Mouse (Mus musculus): ENCODE results near the gene Specc1.

Specc1 gene

GRCm38 (mm10) chr11:62051487-62051886 is 94.9 kb downstream of the Specc1 start:
- no peak for DNase-seq

- DNase-seq, result no peak
Observed at GRCm38 (mm10) chr11:62053928-62054327, 97.4 kb downstream of the Specc1 start.

GRCm38 (mm10) chr11:62064565-62064964 is 108.0 kb downstream of the Specc1 start:
- no peak for DNase-seq

GRCm38 (mm10) chr11:62065655-62066054 is 109.1 kb downstream of the Specc1 start:
- no peak for DNase-seq

DNA sequence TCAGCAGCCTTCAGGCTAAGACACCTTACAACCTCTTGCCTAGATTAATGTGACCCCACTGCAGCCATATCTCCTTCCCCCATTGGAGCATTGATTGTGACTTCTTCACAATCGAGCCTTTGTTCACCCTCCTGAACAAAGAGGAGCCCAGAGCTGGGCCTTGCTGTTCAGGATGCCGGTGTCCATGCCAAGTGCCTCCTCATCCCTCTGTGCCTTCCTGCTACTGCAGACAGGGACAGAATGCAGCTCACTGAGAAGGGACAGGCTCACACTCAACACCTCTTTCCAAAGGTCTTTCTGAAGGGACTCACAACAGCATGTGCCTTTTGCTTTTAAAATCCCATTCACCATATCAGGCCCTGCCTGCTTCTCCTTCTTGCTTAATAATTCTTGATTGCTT is 113.0 kb downstream of the Specc1 start:
- DNase-seq, result no peak

- DNase-seq, result no peak
Observed at GRCm38 (mm10) chr11:62070206-62070605, 113.6 kb downstream of the Specc1 start.

- DNase-seq, result no peak
Observed at GRCm38 (mm10) chr11:62072406-62072805, 115.8 kb downstream of the Specc1 start.

DNA sequence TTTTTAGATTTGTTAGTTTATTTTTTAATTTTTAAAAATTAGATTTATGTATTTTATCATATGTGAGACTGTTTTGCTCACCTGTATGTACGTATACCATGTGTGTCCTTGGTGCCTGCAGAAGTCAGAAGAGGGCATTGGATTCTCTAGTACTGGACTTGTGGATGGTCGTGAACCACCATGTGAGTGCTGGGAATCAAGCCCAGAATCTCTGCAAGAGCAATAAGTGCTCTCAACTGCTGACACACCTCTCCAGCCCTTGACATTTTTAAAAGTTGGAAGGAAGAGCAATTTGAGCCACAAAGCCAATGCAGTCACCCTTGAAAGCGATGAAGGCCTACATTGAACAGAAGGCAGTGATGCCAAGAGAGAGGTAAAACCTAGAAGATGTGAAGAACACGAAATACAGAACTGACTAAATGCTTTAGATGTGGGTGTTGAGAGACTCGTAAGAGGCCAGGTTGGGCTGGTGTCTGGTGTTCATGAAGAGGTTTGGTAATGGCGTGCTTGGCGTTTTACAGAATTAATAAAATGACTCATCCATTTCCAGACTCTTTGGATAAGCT is 117.1 kb downstream of the Specc1 start:
- DNase-seq, result no peak

DNA sequence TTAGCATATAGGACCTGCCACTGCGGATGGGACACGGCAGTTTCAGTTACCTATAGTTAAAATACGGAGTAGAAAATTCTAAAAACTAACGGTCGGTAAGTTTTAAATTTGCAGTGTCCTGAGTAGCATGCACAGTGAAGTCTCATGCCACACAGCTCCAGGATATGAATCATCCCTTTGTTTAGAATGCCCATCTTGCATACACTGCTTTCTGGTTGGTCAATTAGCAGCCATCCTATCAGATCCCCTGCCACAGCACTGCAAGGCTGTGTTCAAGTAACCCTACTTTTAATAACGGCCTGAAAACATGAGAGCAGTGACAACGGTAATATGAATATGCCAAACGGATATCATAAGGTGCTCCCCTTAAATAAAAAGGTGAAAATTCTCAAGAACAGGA is 118.0 kb downstream of the Specc1 start:
- no peak for DNase-seq

GRCm38 (mm10) chr11:62075071-62075470 is 118.5 kb downstream of the Specc1 start:
- DNase-seq, result no peak

DNA sequence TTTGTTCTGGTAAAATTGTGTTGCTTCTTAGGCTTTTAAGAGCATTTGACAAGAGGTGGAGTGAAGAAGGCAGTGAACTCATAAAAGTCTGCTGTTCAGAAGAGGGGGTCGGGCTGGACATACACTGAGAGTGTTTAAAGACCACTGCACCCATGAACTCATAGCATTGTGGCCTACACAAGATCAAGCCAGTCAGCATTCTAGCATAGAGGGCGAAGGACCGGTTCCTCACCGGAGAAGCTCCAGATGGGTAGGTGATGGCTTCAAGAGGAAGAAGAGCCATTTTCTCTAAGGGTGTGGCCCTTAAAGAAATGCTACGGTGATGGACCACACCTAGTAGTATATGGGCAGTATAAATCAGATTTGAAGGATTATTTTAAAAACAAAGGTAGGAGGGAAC is 119.0 kb downstream of the Specc1 start:
- DNase-seq, result no peak

- DNase-seq, result peak; percentile 82
Observed at GRCm38 (mm10) chr11:62076345-62077156, 120.0 kb downstream of the Specc1 start.

GRCm38 (mm10) chr11:62077157-62077865 is 120.7 kb downstream of the Specc1 start:
- no peak for DNase-seq

- DNase-seq, result no peak
Observed at GRCm38 (mm10) chr11:62078371-62078770, 121.8 kb downstream of the Specc1 start.

DNA sequence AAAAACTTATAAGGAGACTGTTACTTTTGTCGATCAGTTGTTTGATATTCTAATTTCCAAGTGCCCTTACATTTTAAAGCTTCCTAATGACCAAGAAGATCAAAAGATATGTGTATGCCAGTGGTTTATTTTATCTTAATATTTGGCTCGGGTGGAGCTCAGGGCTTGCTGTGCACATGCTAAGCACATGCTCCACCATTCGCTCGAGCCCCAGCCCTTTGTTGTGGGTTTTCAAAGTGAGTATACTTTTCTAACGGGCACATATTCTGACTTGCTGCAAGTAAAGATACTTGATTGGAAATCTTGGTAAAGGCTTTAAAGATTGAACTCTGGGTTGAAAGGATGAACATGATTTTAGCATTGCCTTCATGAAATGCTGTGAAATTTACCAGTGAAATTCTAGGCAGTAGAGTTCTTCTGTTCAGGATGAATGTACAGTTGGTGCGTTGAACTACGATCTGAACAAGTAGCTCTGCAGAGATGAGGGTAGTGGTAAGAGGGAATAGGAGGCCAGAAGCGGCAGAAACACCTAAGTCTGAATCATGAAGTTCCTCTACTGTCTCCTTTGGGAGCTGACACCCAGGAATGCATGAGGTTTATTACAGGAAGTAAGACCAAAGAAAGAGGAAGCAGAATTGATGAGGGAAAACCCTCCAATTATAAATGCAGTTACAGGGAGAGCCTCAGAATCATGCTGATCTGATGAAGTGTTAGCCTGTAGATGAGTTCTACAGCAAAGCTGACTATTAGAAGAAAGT is 122.7 kb downstream of the Specc1 start:
- DNase-seq, result no peak

GRCm38 (mm10) chr11:62080476-62080875 is 123.9 kb downstream of the Specc1 start:
- DNase-seq, result no peak

GRCm38 (mm10) chr11:62086648-62087047 is 130.1 kb downstream of the Specc1 start:
- no peak for DNase-seq

DNA sequence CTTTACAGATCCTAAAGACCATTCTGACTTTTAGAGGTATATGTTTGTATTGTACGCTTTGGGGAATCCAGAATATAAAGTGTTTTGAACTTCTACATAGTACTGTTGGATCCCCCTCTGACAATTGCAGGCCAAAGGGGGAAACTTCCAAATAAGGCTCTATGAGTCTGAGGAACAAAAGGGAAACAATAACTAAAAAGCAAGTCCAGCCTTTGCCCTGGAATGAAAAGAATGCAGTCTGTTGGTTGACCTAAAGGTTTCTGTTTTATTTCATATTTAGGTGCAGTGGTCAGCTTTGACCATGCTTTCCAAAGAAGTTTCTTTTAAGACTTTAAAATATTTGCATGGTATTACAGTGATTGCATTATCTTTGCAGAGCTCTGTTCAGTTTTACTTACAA is 130.5 kb downstream of the Specc1 start:
- no peak for DNase-seq

- DNase-seq, result no peak
Observed at GRCm38 (mm10) chr11:62088651-62089050, 132.1 kb downstream of the Specc1 start.

DNA sequence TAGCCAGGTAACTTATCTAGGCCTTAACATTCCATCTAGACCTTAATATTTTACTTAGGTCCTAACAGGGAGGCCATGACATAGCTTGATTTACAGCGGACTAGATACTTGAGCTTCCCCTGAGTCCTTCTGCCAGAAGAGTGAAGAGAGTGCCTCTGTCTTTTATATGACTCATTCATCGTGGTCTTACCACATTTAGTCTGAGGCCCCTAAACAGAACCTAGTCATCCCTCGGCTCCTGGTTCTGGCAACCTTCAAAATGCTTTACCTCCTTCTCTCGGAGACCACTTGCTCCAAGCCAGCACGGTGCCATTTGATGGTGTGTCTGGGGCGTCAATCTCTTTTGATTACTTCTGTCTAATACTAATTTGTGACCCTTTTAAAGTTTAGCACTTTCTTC is 133.8 kb downstream of the Specc1 start:
- no peak for DNase-seq

- no peak for DNase-seq
Observed at GRCm38 (mm10) chr11:62103380-62103911, 146.9 kb downstream of the Specc1 start.

DNA sequence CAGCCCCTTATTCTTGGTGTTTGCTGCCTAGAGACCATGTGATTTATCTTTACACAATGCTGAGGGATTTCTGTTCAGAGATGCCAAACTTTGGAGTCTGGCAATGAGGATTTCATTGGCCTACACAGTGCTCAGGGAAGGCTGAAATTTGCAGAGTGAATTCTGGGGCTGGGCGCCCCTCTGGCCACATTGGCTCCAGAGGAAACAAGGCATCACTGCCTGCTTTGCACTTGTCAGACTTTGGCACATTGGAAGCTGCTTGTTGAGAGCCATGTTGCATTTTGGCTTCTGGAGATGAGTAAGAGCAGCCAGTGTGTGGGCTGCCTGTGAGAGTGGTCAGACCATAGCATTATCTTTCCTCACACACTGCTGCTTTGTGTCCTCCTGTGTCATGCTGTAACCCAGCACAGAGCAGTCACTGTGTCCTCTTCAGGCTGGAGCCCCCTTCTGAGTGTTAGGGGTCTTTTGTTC is 149.9 kb downstream of the Specc1 start:
- DNase-seq, result peak; percentile 21

Measured in right cerebral cortex, postnatal 25 days (tissue).